Mouse (Mus musculus) cortical plate, adult 2 months (tissue): ENCODE measurements around the gene Minpp1.

Experiments
- CTCF ChIP-seq: fragments of 200-500 bp; IDR thresholded peaks from 2 replicates; pipeline ENCODE4 v1.5.1; 2011; ENCODE audit warnings: mild to moderate bottlenecking, control low read depth, low read length; ENCODE audit not compliant: insufficient read depth; ENCODE audit errors: extremely low read depth
- POLR2A ChIP-seq: fragments of 200-500 bp; IDR thresholded peaks from 2 replicates; pipeline ENCODE4 v1.6.1; 2011; ENCODE audit warnings: mild to moderate bottlenecking, low read length, control low read depth; ENCODE audit not compliant: insufficient read depth; ENCODE audit errors: extremely low read depth

DNA sequence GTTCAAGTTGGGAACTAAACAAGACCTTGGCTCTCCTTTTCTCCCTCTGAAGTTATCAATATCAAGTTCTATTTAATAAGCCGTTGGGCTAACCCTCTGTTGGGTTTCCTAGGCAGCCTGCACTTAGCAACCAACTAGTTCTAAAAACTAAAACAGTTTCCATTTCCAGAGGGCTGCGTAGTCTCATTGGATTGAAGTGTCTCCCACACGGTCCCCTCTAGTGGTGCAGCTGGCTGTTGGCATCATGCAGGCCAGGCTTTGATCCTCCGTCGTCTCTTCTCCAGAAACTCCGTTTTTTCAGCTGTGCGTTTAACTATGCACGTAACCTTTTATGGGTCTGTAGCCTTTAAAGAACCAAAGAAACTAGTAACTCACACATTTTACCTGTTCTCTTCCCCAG lies 7.9 kb downstream of the Minpp1 start:
- no peak for TF ChIP-seq POLR2A
- TF ChIP-seq CTCF: no peak
